Mouse (Mus musculus) cerebellum, postnatal 10 days (tissue): ENCODE measurements around the gene Msrb3.
A peak's percentile ranks its signal among the peaks of the same experiment; 100 is the strongest.

Experiments used
- DNase-seq, 2 experiments: peaks; one replicate each; pipeline ENCODE4 v3.0.0; 2021; ENCODE audit warnings: mixed read lengths in 2 of 2

The Msrb3 gene

GRCm38 (mm10) chr10:120744441-120745137, 154.3 kb downstream of the Msrb3 start:
- peak; percentile 13 to 25 for DNase-seq

- DNase-seq: no peak
Observed at GRCm38 (mm10) chr10:120736508-120737069, 162.3 kb downstream of the Msrb3 start.

GRCm38 (mm10) chr10:120735722-120736507, 163.0 kb downstream of the Msrb3 start:
- DNase-seq: no peak

GRCm38 (mm10) chr10:120734364-120734763, 164.5 kb downstream of the Msrb3 start:
- DNase-seq: no peak
